Mouse (Mus musculus): Measurements from ENCODE around the gene Mrpl50.
"Not testable (repeated sequence)": the region's sequence is repeated elsewhere in the genome, so short reads cannot be mapped to it uniquely, and the experiment has no call there.

Mrpl50 gene

DNA sequence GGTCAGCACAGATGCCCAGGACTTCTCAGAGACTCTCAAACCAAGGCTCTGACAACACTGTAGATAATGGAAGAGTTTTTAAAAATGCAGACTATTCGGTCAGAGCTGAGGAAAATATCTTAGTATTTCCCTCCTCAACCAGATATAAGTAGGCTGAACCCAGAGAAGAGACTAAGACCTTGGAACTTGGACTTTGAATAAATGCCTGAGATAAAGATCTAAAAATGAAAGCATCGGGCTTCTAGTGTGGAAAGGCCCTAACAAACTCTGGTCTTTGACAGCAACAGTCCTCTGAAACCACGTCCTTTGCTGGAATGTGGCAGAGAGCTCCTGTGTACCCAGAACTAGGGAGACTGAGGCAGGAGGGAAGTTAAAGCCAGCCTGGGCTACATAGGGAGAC, 14.5 kb downstream of the Mrpl50 start, which contains the start of gene Baat:
Baat (minus strand) TSS at position 172 of the 400 bp plus-strand sequence.
- no peak for DNase-seq

DNA sequence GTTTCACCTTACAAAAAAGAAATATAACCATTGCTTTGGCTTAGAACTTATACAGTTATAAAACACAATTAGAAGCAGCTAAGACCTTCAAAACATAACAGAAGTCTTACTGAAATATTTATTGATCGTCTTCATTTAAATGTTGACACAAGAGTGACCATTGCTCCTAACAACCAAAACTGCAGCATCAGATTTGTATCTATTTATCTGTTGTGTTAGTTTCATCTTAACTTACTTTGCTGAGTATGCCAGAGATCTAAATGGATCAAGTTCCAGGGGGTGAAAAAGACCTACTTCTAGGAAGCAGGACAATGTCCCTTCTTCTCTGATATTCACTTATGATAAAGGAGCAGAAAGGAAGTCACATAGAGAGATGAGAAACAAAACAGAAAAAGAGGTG, 17.3 kb downstream of the Mrpl50 start:
- DNase-seq = no peak

DNA sequence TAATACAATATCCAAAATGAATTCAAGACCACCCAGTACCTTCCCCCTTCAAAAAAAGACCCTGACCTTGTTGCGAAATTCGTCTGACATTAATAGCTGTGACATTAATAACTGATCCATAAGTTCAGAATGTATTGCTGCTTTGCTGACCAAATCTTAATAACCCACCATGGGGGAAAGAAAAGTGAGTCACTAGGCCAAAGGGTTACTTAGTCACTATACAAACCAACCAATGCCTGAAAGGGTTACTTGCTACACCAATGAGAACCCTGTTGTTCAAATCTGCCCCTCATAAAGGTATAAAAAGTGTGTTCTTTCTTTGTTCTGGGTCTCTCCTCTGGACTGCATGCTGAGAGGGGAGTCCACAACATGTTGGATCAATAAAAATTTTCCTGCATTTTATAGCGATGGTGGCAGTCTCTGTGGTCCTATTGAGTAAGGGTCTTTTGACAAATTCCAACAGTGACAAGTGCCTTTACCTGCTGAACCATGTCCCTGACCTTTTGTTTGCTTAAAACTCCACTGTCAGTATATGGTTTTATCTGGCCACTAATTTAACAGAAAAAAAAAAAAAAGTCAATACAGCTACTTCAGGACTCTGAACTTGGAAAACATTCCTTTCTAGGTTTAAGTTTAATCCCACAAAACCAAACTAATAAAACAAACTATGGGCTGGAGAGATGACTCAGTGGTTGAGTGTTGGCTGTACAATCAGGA, 34.8 kb downstream of the Mrpl50 start:
- DNase-seq = not testable (repeated sequence)

- no peak for DNase-seq
Measured at GRCm38 (mm10) chr4:49485442-49485841, 35.5 kb downstream of the Mrpl50 start.

DNA sequence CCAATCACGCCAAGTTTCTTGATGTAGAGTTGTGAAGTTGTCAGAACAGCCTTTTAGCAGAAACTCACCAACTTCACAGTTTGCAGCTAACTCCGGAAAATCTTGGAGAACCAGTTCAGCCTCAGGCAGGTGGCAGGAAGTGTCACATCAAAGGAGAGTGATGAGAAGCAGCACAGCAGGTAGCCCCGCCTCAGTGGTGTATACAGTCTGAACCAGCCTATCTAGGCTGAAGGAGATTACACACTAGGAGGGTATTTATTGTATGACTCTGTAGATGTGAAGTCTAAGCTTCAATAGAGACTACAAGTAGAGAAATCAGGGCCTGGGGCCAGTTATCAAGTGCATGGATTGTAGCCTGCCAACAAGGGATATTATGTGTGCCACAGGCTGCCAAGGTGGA, 40.0 kb downstream of the Mrpl50 start:
- DNase-seq = no peak

DNA sequence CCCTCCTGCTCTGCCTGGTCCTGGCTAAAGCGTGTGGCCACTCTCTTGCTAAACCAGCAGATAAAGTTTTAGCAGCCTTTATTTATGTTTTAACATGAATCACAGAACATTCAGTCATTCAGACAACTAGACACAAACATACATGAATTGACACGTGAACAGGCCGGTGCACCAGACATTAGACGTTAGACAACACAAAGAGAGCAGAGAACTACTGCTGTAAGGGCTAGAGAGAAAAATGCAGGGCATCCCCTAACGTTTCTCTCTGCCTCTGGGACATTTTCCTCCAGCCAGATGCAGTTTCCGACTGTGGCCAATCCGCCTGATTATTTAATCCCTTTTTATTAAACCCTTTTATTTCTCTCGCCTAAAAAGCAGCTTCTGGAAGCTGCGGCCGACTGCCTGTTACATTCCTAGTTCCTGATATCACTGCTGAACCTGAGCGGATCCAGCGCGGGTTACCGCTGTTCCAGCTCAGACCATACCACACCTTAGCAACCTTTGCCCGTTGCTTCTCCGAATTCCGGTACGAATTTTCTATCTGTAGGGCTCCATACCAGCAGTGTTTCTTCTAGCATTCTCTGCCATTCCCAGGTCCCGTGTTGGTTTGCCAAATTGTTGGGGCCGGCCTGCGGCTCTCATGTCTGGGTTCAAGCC, 40.7 kb downstream of the Mrpl50 start:
- DNase-seq = no peak

DNA sequence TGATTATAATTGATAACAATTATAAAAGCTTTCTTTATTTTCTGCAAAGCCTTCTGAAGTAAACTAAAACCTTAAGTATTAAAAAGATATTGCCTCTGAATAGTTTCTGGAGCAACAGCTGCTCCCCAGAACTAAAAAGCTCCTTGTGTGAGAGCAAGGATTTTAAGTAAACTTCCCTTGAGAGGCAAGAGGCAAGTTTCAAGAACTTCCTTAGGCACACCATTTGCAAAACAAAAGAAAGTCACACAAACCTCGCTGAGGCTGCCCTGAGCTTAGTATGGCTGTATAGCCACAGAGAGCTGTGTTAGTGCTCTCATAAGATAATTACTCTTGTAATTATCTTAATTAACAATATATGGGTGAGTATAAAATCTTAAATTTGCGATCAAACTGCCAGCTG, 41.9 kb downstream of the Mrpl50 start:
- DNase-seq = not testable (repeated sequence)

- no peak for DNase-seq
Measured at GRCm38 (mm10) chr4:49478118-49478877, 42.6 kb downstream of the Mrpl50 start.

GRCm38 (mm10) chr4:49474583-49474982, 46.3 kb downstream of the Mrpl50 start:
- DNase-seq = no peak

GRCm38 (mm10) chr4:49473435-49474100, 47.3 kb downstream of the Mrpl50 start, which contains the start of gene Acnat1:
Gene Acnat1 (minus strand): TSS chr4:49473912.
- no peak for DNase-seq

DNA sequence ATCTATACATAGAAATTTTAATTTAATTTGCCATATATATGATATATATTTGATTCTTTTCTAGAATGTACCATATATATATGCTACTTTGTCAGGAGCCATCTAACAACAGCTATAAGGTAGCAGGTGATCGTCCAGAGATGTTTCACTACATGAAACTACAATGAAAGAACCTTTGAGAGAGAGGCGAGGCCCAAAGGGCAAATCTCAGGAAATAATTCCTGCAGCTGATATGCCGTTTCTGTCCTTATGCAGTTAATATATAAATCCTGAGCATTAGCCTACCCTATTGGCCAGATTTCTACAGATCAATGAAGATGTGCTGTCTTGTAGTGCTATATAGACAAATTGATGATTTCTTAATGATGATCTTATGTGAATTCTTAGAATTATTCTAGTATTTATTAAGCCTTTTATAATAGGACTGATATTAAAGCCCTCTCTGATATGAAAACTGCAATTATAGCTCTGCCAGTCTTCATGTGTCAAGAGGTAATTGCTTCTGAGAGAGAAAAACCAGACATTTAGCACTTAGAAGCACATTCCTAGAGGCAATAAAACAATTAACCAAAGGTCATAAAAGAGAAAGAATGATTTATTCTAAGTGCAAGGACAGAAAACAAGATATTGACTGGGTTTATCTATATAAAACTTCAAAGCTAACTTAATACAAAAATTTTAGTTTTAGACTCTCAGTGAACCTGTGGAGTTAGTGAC, 51.3 kb downstream of the Mrpl50 start:
- DNase-seq = no peak

DNA sequence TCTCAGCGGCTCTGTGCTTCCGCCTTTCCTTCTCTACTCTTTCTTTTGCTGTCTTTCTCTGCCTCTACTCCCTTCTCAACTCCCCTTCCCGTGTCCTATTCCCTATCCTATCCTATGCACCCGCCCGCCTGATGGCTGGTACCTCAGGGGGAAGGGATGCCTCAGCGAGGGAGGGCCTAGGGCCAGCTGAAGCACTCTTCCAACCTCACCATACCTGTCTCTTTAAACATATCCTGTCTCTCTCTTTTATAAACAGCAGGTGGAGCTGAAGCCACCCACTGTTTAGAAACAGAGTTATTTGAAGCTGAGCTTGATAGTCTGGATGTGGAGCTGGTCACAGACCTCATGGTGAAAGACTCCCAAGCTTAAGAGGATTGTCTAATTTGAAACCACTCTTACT, 53.5 kb downstream of the Mrpl50 start:
- DNase-seq = no peak

Data from right cerebral cortex, adult 18-20 months (tissue).